Mouse (Mus musculus) G1E-ER4 (cell line): ENCODE data around the gene Heg1. TPM values are rescaled to one million over a fixed set of nuclear protein-coding genes. Genes with fewer than 3 reads are reported as not detected.
A peak's percentile ranks its signal among the peaks of the same experiment; 100 is the strongest.

Experiments used
- GATA1 ChIP-seq: IDR thresholded peaks from one replicate; pipeline ENCODE4 v1.8.0; 2012; ENCODE audit warnings: low read length, inconsistent platforms
- polyA plus RNA-seq: library from polyadenylated mRNA; stranded (reverse); fragments of >175 nt; gene quantifications from 2 replicates; pipeline ENCODE4 v1.2.3, GENCODE M21; 2012

Heg1 gene
- polyA plus RNA-seq, 1 experiment: 2.7 TPM

DNA sequence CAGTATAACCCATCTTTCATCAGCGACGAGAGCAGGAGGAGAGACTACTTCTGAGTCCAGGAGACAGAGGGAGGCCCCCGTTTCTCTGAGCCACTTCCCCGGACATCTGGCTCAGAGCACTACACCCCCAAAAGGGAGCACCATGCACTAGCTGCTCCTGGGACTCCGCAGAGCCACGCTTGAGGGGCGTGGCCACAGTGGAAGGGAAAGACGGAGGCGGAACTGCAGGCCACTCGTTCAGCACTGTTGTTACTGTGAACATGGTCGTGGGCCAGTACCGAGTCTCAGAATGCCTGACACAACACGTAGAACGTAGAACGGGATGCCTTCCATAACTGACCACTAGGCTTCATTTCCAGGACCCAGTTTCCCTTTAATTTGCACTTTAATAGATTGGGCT, 82.6 kb downstream of the Heg1 start:
- no peak for TF ChIP-seq GATA1

DNA sequence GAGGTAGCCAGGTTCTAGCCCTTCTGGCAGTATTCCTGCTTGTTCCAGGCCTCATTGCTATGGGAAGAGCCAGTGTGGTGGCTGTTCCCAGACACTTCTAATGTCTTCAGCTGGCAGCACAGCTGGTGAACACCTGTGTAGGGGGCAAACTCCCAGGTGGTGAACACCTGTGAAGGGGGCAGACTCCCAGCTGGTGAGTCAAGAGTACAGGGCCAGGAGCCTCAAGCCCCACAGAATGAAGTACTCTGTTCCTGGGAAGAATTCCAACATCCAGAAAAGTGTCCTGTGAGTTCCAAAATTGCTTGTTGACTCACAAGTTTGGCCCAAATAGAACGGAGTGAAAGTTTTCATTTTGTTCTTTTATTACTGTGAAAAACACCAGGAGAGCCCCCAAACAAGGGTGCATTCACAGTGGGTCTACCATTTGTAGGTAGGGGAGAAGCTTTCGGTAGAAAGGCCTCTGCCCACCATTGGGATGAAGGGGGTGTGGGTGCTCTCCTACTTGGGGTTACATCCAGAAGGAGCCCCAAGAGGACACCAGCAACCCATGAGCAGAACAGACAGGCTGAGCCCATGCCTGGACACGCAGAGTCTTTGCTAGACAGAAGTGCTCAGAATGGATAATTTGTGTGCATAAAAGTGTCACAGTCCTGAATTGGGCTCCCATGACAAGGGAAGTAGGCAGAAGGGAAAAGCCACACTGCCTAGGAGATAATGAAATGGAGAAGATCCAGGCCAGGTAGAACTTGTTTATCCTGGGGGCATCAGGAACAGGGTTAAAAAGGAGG, 84.5 kb downstream of the Heg1 start:
- TF ChIP-seq GATA1: no peak

DNA sequence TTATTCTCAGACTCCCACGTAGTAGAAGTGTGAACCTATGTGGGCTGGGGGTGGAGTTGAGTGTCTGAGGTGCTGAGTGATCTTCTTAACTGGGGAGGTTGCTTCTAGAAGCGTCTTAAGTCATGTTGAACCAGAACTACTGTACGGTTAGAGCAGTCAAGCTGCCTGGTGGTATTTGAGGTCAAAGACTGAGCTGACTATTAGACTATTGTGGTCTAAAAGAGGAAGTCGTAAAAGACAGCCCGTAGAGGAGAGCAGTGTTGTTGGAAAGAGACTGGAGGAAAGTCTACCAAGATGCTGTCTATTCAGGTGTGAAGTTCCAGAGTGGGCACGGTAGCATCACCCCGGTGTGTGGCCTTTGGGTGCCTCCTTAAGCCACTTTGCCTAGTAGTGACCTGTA, 85.7 kb downstream of the Heg1 start:
- no peak for TF ChIP-seq GATA1

DNA sequence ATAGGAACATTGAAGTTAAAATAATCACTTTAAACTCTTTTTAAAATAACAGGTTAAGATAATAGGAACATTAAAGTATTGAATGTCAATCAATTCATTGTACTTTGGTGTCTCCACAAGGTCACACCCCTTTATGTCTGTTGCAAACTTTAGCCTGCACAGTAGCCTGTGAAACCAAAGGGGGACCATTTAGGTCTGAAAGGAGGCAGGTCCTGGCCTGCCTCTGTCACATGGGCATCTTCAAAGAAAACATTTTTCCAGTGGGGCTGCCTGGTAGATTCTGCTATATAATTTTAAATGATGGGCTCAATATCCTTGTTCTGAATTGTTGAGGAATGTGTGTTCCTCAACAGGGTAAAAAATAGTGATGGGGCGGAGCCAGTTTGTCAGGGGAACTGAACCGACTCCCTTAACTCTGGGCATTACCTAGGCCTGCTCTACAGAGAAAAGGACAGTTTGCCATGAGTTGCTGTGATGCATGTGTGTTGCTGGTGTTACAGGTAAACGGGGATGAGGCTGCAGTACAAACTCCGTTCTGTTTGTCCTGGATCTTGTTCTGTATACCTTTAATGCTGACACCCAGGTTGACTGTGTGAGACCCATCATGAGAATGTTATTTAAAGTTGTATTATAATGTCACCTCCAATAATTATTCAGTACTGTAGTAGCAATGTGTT, 86.7 kb downstream of the Heg1 start:
- TF ChIP-seq GATA1: no peak

DNA sequence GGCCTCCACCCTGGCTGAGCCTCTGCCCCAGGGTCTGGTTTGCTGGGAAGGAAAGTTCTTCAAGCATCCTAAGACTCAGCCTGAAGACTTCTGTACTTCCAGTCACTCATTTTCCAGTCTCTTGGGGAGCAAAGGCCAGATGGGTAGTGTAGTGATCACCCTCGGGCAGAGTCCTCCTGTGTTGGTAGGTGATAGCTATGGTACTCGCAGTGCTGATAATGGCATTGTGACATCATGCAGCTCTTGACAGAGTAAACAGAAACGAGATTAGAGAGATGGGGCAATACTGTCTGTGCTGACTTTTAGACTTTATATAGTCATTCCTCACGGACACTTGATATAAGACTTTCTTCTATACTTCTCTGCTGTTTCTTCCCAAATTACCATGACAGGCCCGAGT, 88.6 kb downstream of the Heg1 start:
- no peak for TF ChIP-seq GATA1

DNA sequence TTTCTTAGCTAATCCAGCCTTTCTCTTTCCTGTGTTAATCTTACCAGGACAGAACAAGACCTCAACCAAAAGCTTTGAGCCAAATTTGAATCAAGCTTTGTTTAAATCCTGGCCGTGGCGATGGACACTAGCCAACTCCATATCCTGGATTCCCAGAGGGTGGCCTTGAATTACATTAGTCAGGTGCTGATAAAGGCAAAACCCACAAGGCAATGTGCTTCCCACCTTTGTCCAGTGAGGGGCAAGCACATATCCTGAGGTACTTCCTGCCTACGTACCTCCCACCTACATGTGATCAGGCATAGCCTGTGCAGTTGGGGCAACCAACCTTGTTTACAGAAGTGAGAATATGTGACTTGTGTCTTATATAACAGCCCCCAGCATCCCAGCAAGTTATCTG, 90.8 kb downstream of the Heg1 start:
- no peak for TF ChIP-seq GATA1

DNA sequence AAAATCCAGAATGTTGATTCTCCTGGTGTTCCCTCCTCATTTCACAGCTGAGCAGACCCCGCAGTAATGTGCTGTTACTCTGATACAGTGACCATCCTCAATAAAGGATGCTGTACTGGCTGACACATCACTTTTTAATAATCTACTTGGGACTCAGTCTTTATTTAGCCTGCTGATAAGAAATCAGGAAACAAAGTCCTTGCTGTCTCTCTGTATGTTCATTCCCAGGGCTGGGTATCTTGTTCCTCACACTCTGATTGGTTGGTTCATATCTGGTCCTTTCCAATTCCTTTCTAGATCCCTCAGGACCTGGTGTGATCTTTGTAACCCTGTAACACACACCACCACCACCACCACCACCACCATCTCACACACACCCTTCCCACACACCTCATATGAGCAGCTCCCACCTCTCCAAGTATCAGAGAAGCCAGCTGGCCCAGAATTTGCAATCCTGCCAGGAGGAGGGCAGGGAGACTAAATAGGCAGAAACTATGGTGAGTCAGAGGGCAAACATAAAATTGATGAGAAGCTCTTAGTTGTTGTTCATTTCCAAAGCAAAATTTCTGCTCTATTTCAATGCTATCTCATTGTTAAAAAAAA, 91.7 kb downstream of the Heg1 start:
- no peak for TF ChIP-seq GATA1

DNA sequence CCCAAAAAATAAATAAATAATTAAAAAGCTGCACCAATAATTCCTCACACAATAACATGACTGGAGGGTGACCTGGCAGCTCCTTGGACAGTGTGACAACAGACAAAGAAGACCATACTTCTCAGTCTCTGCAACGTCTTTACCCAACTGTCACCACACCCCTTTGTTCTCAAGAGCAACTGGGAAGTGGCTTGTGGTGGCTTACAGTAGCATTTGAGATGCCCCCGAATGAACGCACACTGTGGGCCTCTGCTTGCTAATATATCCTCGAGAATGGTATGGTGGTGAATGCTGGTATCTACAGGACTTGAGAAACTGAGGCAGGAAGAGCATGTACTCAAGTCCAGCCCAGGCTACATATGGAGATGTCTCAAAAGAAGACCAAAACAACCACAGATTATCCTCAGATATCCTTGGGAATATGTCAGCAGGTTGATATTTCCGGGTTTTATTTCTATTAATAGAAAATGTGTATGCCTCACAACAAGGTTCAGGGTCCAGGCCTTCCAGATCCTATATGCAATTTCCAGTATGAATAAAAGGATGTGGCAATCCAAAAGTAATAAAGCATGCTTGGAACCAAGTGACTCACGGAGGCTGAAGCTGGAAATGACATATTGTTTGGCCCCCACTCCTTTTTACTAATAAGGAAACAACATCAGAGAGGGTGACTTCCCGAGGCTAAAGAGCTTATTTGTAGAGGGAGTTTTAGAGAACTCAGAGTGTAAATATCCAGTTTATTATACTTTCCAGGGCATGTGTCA, 92.8 kb downstream of the Heg1 start:
- no peak for TF ChIP-seq GATA1

DNA sequence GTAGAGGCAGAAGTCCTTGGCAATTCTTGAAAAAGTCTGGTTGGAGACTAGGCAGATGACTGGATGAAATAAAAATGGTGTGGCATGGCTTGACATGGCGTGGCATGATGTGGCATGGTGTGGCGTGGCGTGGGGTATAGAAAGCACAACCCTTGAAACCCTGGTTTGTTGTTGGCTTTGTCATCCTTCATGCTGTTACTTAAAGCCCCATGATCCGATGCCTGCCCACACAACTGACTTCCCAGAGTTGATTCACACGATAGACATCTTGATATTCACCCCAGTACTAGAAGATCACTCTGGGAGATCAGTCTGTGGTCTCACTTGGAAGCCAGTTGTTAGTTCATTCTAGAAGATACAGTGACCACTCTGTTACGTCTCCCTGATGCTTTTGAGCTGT, 93.4 kb downstream of the Heg1 start:
- TF ChIP-seq GATA1: no peak

DNA sequence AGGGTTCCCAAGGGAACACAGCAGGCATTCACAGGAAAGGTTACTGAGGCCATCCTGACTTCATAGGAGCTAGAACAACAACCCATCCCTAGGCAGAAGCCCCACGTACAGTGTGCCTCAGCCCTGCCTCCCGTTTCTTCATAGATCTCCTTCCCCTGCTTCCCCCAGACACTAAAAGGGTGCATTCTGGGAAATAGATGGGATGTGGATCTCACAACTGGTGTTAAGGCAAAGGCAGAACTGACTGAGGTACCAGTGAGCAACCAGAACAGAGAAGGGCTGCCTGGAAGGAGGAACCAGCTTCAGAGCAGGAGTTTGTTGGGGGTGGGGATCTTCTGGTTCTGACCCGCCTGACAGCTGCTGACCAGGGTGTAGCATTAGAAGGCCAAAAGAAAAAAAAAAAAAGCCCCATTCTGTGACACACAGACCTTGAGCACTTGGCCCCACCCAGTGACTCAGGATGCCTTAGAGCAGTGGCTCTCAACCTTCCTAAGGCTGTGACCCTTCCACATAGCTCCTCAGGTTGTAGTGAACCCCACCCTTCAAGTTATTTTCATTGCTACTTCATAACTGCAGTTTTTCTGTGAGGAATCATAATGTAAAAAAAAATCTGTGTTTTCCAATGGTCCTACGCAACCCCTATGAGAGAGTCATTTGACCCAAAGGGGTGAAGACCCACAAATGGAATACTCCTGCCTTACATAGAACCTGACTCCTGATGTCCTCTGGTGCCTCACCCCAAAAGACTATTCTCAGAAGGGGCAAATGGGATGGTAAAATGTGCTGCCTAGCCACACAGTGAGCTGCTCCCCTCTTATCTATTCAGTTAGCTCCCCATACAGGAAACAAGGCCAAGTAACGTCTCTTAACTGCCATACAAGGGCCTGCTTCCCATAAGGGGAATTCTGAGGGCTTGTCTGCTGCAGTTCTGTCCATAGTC, 97.9 kb downstream of the Heg1 start:
- TF ChIP-seq GATA1: no peak

DNA sequence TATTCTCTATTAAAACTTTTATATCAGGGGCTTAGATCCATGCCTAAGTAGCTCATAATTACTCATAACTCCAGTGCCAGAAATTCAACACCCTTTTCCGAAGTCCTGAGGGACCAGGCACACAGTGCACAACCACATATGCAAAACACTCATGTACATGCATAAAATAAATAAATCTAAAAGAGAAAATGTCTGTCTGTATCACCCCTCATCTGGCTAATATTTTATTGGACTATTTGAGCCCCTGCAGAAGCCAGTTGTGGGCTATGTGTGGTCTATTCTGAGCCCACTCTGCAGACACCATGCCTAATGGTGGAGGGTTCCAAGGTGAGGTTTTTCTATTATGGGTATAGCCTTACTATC, 98.5 kb downstream of the Heg1 start:
- TF ChIP-seq GATA1: no peak

DNA sequence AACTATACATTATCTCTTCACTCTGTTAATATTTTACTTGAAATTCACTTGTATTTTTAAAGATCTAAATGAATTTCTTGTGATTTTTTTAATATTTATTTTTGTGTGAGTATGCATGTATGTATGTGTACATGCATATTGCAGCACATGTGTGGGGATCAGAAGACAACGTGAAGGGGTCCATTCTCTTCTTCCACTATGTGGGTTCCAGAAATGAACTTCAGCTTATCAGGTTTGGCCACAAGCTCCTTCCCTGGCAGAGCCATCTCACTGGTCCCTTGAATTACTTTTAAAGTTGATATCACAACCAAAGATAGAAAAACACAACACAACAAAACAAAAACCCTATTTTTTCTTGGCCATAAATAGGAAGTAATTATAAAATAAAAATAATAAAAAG, 100.4 kb downstream of the Heg1 start:
- no peak for TF ChIP-seq GATA1

DNA sequence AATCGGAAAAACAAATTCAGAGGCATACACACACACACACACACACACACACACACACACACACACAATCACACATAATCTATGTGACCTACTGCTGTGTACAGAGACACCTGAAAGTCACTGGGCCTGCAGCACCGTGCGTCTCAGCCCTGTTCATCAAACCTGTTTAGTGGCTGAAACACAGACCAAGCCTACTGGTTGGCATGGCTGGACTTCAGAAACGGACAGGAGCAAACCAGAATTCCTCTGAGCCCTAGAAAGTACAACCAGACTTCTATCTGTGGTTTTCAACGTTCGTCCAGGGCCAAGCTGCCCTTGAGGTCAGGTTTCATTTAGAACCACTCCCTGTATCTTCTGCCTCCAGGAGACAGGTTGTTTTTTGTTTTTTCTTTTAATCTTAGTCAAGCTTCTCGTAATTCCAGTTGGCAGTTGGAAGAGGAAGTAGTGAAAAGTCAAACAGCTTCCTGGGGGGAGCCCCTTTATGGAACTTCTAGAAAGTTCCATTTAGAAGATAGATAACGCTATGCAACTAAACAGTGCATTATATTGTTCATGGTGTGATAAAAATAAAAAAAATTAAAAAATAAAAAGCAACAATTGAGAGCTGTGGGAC, 101.0 kb downstream of the Heg1 start:
- TF ChIP-seq GATA1: peak; percentile 35

DNA sequence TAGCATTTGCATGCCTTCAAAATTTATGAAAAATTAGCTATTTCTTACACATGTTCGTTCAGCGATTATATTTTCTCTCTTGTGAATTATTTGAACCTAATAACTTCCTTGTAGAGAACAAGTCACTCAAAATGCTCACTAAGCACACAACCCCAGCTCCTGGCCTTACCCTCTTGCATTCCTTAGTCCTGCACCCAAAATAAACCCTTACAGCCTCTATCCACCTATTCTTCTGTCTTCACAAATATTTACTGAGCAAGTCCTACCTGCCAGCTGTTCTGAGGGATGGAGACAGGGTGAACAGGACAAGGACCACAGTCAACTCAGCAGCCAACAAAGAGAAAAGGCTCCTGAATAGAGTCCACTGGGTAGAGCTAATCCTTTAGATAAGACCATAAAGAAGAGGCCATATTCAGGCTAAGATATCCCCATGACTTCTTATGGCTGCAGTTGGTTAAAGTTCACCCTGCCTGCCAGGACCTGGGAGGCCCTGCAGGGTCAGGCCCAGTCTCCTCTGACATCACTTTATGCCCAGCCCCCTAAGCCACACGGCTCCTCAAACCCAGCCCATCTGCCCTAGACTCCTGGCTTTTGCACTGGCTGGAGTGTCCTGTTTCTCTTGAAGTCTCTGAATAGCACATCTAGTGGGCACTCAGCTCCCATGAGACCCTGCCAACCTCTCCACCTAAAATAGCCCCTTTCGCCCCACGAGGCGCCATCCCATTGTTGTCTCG, 102.7 kb downstream of the Heg1 start:
- no peak for TF ChIP-seq GATA1
